Mouse (Mus musculus) urinary bladder, postnatal 0 days (tissue): Measurements from ENCODE around the gene Bscl2. TPM values are rescaled to one million over a fixed set of nuclear protein-coding genes. Genes with fewer than 3 reads are reported as not detected.

Experiments
- microRNA-seq: library from miRNA; unstranded; fragments of <30 nt; microRNA quantifications from one replicate; pipeline ENCODE4, GENCODE M21; 2016
- polyA plus RNA-seq: library from polyadenylated mRNA; unstranded; fragments of >200 nt; fragmentation: Nextera tagmentation; extraction: Ambion mirVana; gene quantifications from 2 replicates; pipeline ENCODE4 v1.2.1, GENCODE M21; 2015

The Bscl2 gene
- polyA plus RNA-seq, 1 experiment from 2014 or later = 45.3 TPM

Small RNA genes lying within 50 kb of the gene (microRNA-seq; reads per million reads assigned to microRNA genes)
- not detected for gene Mir5136

Other genes with a start within 250 kb of the Bscl2 start
- gene Slc22a8, start 246.2 kb upstream of the Bscl2 start, polyA plus RNA-seq = not detected in 2 replicates
- not detected in 2 replicates for gene Slc22a6, start 219.4 kb upstream of the Bscl2 start, polyA plus RNA-seq
- gene Chrm1, start 173.7 kb upstream of the Bscl2 start, polyA plus RNA-seq = 0.02 and 0.11 TPM in 2 replicates
- 91.8 and 105 TPM in 2 replicates for gene Slc3a2, start 114.1 kb upstream of the Bscl2 start, polyA plus RNA-seq
- gene Wdr74, start 101.6 kb upstream of the Bscl2 start, polyA plus RNA-seq = 53.3 and 53.8 TPM in 2 replicates
- gene 1700092M07Rik, start 96.7 kb upstream of the Bscl2 start, polyA plus RNA-seq = 0.46 and 1.1 TPM in 2 replicates
- gene Stx5a, start 96.1 kb upstream of the Bscl2 start, polyA plus RNA-seq = 78.0 and 83.1 TPM in 2 replicates
- 59.7 and 64.4 TPM in 2 replicates for gene Nxf1, start 80.4 kb upstream of the Bscl2 start, polyA plus RNA-seq
- 119 and 130 TPM in 2 replicates for gene Tmem223, start 66.5 kb upstream of the Bscl2 start, polyA plus RNA-seq
- 60.2 and 82.2 TPM in 2 replicates for gene Tmem179b, start 63.0 kb upstream of the Bscl2 start, polyA plus RNA-seq
- 10.3 and 11.8 TPM in 2 replicates for gene Taf6l, start 51.0 kb upstream of the Bscl2 start, polyA plus RNA-seq
- gene Polr2g, start 38.9 kb upstream of the Bscl2 start, polyA plus RNA-seq = 86.5 and 92.5 TPM in 2 replicates
- 2.0 and 2.7 TPM in 2 replicates for gene Zbtb3, start 34.9 kb upstream of the Bscl2 start, polyA plus RNA-seq
- 22.0 and 26.5 TPM in 2 replicates for gene Ttc9c, start 18.1 kb upstream of the Bscl2 start, polyA plus RNA-seq
- gene Hnrnpul2, start 17.5 kb upstream of the Bscl2 start, polyA plus RNA-seq = 3.1 and 3.3 TPM in 2 replicates
- not detected in 2 replicates for gene AC129217.1, start 7.7 kb upstream of the Bscl2 start, polyA plus RNA-seq
- 0.31 and 0.96 TPM in 2 replicates for gene Gng3, start 1.7 kb downstream of the Bscl2 start, polyA plus RNA-seq
- gene Lrrn4cl, start 13.3 kb downstream of the Bscl2 start, polyA plus RNA-seq = 9.4 and 10.6 TPM in 2 replicates
- 166 and 171 TPM in 2 replicates for gene Ubxn1, start 34.0 kb downstream of the Bscl2 start, polyA plus RNA-seq
- 49.7 and 50.5 TPM in 2 replicates for gene Uqcc3, start 43.5 kb downstream of the Bscl2 start, polyA plus RNA-seq
- gene Lbhd1, start 46.3 kb downstream of the Bscl2 start, polyA plus RNA-seq = 34.0 and 39.1 TPM in 2 replicates
- gene Gm49403, start 46.5 kb downstream of the Bscl2 start, polyA plus RNA-seq = not detected in 2 replicates
- 43.6 and 48.9 TPM in 2 replicates for gene 1810009A15Rik, start 51.4 kb downstream of the Bscl2 start, polyA plus RNA-seq
- gene Gm49416, start 51.5 kb downstream of the Bscl2 start, polyA plus RNA-seq = not detected in 2 replicates
- gene Ints5, start 55.5 kb downstream of the Bscl2 start, polyA plus RNA-seq = 17.3 and 17.5 TPM in 2 replicates
- gene Ganab, start 60.6 kb downstream of the Bscl2 start, polyA plus RNA-seq = 33.1 and 33.2 TPM in 2 replicates
- gene B3gat3, start 82.9 kb downstream of the Bscl2 start, polyA plus RNA-seq = 24.3 and 24.5 TPM in 2 replicates
- 3.6 and 4.3 TPM in 2 replicates for gene Rom1, start 91.9 kb downstream of the Bscl2 start, polyA plus RNA-seq
- 22.1 and 22.6 TPM in 2 replicates for gene Eml3, start 92.1 kb downstream of the Bscl2 start, polyA plus RNA-seq
- 63.5 and 67.4 TPM in 2 replicates for gene Mta2, start 104.4 kb downstream of the Bscl2 start, polyA plus RNA-seq
- gene Tut1, start 116.4 kb downstream of the Bscl2 start, polyA plus RNA-seq = 13.0 and 13.9 TPM in 2 replicates
- 257 TPM in 2 replicates for gene Eef1g, start 129.6 kb downstream of the Bscl2 start, polyA plus RNA-seq
- gene Ahnak, start 151.8 kb downstream of the Bscl2 start, polyA plus RNA-seq = 99.1 and 107 TPM in 2 replicates